Mouse (Mus musculus) spleen, postnatal 36 days (tissue): Measurements from ENCODE around the gene Bpifb2.

Experiments used
- DNase-seq, 2 experiments: peaks; one replicate each; pipeline ENCODE4 v3.0.0; 2022; ENCODE audit warnings: low spot score in 2 of 2, mixed read lengths in 1 of 2

Gene Bpifb2

DNA sequence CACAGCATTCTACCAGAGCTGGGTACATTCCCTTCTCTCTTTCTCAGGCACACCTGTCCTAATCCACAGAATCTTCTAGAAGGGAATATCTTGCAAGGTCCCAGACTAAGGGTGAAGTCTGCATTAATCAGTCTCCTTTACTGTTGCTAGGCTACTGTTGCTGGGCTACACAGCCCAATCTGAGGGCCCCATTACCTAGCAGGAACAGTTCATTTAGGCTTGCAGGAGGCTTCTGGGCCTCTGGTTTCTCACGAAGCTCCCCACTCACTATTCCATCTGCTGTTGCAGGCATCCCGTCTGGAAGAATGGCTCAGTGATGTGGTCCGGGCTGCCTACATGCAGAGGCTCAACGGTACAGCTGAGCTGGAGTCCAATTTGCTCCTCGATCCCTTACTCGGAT, 56.3 kb downstream of the Bpifb2 start:
- no peak for DNase-seq

- DNase-seq: no peak
These were observed 58.5 kb downstream of the Bpifb2 start for GRCm38 (mm10) chr2:153933311-153933710.

DNA sequence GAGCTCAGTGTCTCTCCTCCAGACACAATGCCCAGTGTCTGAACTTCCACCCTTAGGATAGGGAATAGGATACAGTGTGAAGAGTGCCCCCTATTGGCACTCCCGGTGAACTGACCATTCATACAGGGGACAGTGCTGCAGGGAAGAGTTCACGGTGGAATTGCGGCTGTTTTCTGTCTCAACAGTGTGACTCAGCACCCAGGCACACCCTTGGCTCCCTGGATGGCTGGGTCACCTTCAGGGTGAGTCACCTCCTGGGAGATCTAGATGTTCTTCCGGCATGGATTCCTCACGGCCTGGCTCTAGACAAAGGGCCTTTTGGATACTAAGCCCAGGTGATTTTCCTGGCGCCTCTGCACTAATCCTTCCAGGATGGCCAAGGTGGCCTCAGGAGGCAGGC, 60.5 kb downstream of the Bpifb2 start:
- DNase-seq: no peak

GRCm38 (mm10) chr2:153937843-153938242, 63.0 kb downstream of the Bpifb2 start, which contains the start of gene Bpifb4:
Gene Bpifb4, plus strand, starts transcription at chr2:153938212.
- DNase-seq: no peak

GRCm38 (mm10) chr2:153943537-153943936, 68.7 kb downstream of the Bpifb2 start:
- peak in 1 of 2 experiments; percentile 13 for DNase-seq

GRCm38 (mm10) chr2:153944567-153944966, 69.7 kb downstream of the Bpifb2 start:
- DNase-seq: no peak
